Mouse (Mus musculus): Measurements from ENCODE around the gene 1700034I23Rik. TPM values are rescaled to one million over a fixed set of nuclear protein-coding genes. Genes with fewer than 3 reads are reported as not detected.
A peak's percentile ranks its signal among the peaks of the same experiment; 100 is the strongest.
"Not testable (repeated sequence)": the region's sequence is repeated elsewhere in the genome, so short reads cannot be mapped to it uniquely, and the experiment has no call there.

Gene 1700034I23Rik
- polyA plus RNA-seq (2016; fragmentation: Nextera tagmentation; extraction: Ambion mirVana) = 0.13 and 0.19 TPM in 2 replicates

GRCm38 (mm10) chr3:40902443-40902842, at the start of gene 1700034I23Rik:
Gene 1700034I23Rik, minus strand, starts transcription at chr3:40902543.
- H3K27ac ChIP-seq; H3K36me3 ChIP-seq (replicated peaks); H3K27me3 ChIP-seq; H3K4me2 ChIP-seq; H3K4me3 ChIP-seq (replicated peaks); ATAC-seq (ENCODE audit: low FRiP score); H3K4me1 ChIP-seq; H3K9me3 ChIP-seq; H3K9ac ChIP-seq: not testable (repeated sequence)
- 97% methylated on average over 7 of the region's 10 CpGs for WGBS

GRCm38 (mm10) chr3:40951365-40951764, 49.0 kb upstream of the 1700034I23Rik start:
- Histone ChIP-seq H3K36me3 (replicated peaks) (no peaks in the 10 kb centered on the region), H3K4me1 (peaks cover 13% of the 10 kb centered on the region; the same call in 1 of the 2 replicates), H3K9ac (no peak overlapping the region), H3K27me3 (peaks cover 28% of the 10 kb centered on the region), H3K4me2 (peak overlapping the region; percentile 99), H3K27ac (no peak overlapping the region), H3K9me3 (no peaks in the 10 kb centered on the region), H3K4me3 (replicated peaks) (peak overlapping the region; percentile 84)
- WGBS = 14% methylated on average over 7 of the region's 7 CpGs
- no peak for ATAC-seq (ENCODE audit: low FRiP score)

GRCm38 (mm10) chr3:40950601-40951201, 48.4 kb upstream of the 1700034I23Rik start:
- Histone ChIP-seq H3K4me1 (peaks cover 13% of the 10 kb centered on the region; the same call in 1 of the 2 replicates), H3K27me3 (peaks cover 28% of the 10 kb centered on the region), H3K9me3 (no peaks in the 10 kb centered on the region), H3K36me3 (replicated peaks) (no peaks in the 10 kb centered on the region), H3K4me3 (replicated peaks) (peak overlapping the region; percentile 84), H3K4me2 (peak overlapping the region; percentile 99), H3K27ac (no peak overlapping the region; the same call in 1 of the 2 replicates), H3K9ac (peak overlapping the region; percentile 82)
- ATAC-seq (ENCODE audit: low FRiP score) = no peak
- WGBS = under 1% methylated on average over 43 of the region's 43 CpGs

- H3K4me1 ChIP-seq = peaks cover 13% of the 10 kb centered on the region; the same call in 1 of the 2 replicates
- H3K27ac ChIP-seq = peak overlapping the region; percentile 82
- H3K36me3 ChIP-seq (replicated peaks) = no peaks in the 10 kb centered on the region
- no peaks in the 10 kb centered on the region for H3K9me3 ChIP-seq
- peak overlapping the region; percentile 82 for H3K9ac ChIP-seq
- H3K4me2 ChIP-seq = peak overlapping the region; percentile 99
- peaks cover 31% of the 10 kb centered on the region for H3K27me3 ChIP-seq
- H3K4me3 ChIP-seq (replicated peaks) = peak overlapping the region; percentile 84
- under 1% methylated on average over 56 of the region's 118 CpGs for WGBS
- ATAC-seq (ENCODE audit: low FRiP score) = peak; percentile 60
Measured at GRCm38 (mm10) chr3:40949903-40950600, 47.7 kb upstream of the 1700034I23Rik start.

GRCm38 (mm10) chr3:40949170-40949902, 47.0 kb upstream of the 1700034I23Rik start, which contains the start of gene Larp1b:
Gene Larp1b, plus strand, starts transcription at chr3:40949828.
- WGBS = under 1% methylated on average over 60 of the region's 66 CpGs
- H3K4me3 ChIP-seq (replicated peaks) = peak within 1 kb of the TSS; percentile 84
- ATAC-seq (ENCODE audit: low FRiP score) = peak; percentile 96
- H3K9ac ChIP-seq = peak within 1 kb of the TSS; percentile 82
- peak within 1 kb of the TSS; percentile 99 for H3K4me2 ChIP-seq
- H3K4me1 ChIP-seq = peaks cover 13% of the 10 kb centered on the region; the same call in 1 of the 2 replicates
- no peaks in the 10 kb centered on the region for H3K9me3 ChIP-seq
- H3K36me3 ChIP-seq (replicated peaks) = no peaks in the 10 kb centered on the region
- H3K27me3 ChIP-seq = peaks cover 31% of the 10 kb centered on the region
- peak within 1 kb of the TSS; percentile 82 for H3K27ac ChIP-seq

GRCm38 (mm10) chr3:40939019-40939418, 36.7 kb upstream of the 1700034I23Rik start:
- no peaks in the 10 kb centered on the region for H3K27me3 ChIP-seq
- no peak overlapping the region for H3K9ac ChIP-seq
- no peak for ATAC-seq (ENCODE audit: low FRiP score)
- no peaks in the 10 kb centered on the region for H3K4me1 ChIP-seq
- H3K36me3 ChIP-seq (replicated peaks) = peaks cover 2% of the 10 kb centered on the region
- no peak overlapping the region for H3K27ac ChIP-seq
- no peaks in the 10 kb centered on the region for H3K9me3 ChIP-seq
- no peak overlapping the region for H3K4me3 ChIP-seq (replicated peaks)
- no peak overlapping the region for H3K4me2 ChIP-seq

GRCm38 (mm10) chr3:40938592-40938991, 36.2 kb upstream of the 1700034I23Rik start:
- no peaks in the 10 kb centered on the region for H3K27me3 ChIP-seq
- no peaks in the 10 kb centered on the region for H3K9me3 ChIP-seq
- no peaks in the 10 kb centered on the region for H3K4me1 ChIP-seq
- H3K36me3 ChIP-seq (replicated peaks) = peaks cover 6% of the 10 kb centered on the region
- H3K4me3 ChIP-seq (replicated peaks) = no peak overlapping the region
- WGBS = 95% methylated on average over 4 of the region's 4 CpGs
- ATAC-seq (ENCODE audit: low FRiP score) = no peak
- no peak overlapping the region for H3K27ac ChIP-seq
- no peak overlapping the region for H3K9ac ChIP-seq
- H3K4me2 ChIP-seq = no peak overlapping the region

GRCm38 (mm10) chr3:40938189-40938588, 35.8 kb upstream of the 1700034I23Rik start:
- H3K9me3 ChIP-seq = no peaks in the 10 kb centered on the region
- ATAC-seq (ENCODE audit: low FRiP score) = no peak
- no peak overlapping the region for H3K4me3 ChIP-seq (replicated peaks)
- no peaks in the 10 kb centered on the region for H3K4me1 ChIP-seq
- 88% methylated on average over 5 of the region's 5 CpGs for WGBS
- H3K4me2 ChIP-seq = no peak overlapping the region
- H3K27ac ChIP-seq = no peak overlapping the region
- H3K27me3 ChIP-seq = no peaks in the 10 kb centered on the region
- H3K36me3 ChIP-seq (replicated peaks) = peaks cover 10% of the 10 kb centered on the region
- no peak overlapping the region for H3K9ac ChIP-seq

- H3K27me3 ChIP-seq; ATAC-seq (ENCODE audit: low FRiP score); H3K27ac ChIP-seq; H3K9me3 ChIP-seq; H3K36me3 ChIP-seq (replicated peaks); H3K4me1 ChIP-seq: not testable (repeated sequence)
- peak overlapping the region; percentile 67 for H3K4me2 ChIP-seq
- H3K9ac ChIP-seq = peak overlapping the region; percentile 56
- WGBS = under 1% methylated on average over 22 of the region's 24 CpGs
- H3K4me3 ChIP-seq (replicated peaks) = peak overlapping the region; percentile 49
Measured at GRCm38 (mm10) chr3:40894336-40894735, 8.0 kb downstream of the 1700034I23Rik start.

GRCm38 (mm10) chr3:40893816-40894258, 8.5 kb downstream of the 1700034I23Rik start:
- peak overlapping the region; percentile 48 for H3K9ac ChIP-seq
- not testable (repeated sequence) for H3K4me1 ChIP-seq; H3K36me3 ChIP-seq (replicated peaks); H3K9me3 ChIP-seq; H3K27me3 ChIP-seq
- H3K27ac ChIP-seq = peak overlapping the region; percentile 78; the same call in 1 of the 2 replicates
- peak overlapping the region; percentile 49 for H3K4me3 ChIP-seq (replicated peaks)
- under 1% methylated on average over 36 of the region's 38 CpGs for WGBS
- peak overlapping the region; percentile 67 for H3K4me2 ChIP-seq
- ATAC-seq (ENCODE audit: low FRiP score) = peak; percentile 99

- H3K9ac ChIP-seq; H3K4me2 ChIP-seq; H3K36me3 ChIP-seq (replicated peaks); H3K27me3 ChIP-seq; H3K9me3 ChIP-seq; H3K4me1 ChIP-seq; ATAC-seq (ENCODE audit: low FRiP score); H3K27ac ChIP-seq; H3K4me3 ChIP-seq (replicated peaks): not testable (repeated sequence)
- WGBS = 92% methylated on average over 3 of the region's 3 CpGs
Measured at GRCm38 (mm10) chr3:40853123-40853738, 49.1 kb downstream of the 1700034I23Rik start.
